Mouse (Mus musculus): ENCODE results near the gene Tdrd3. TPM values are rescaled to one million over a fixed set of nuclear protein-coding genes. Genes with fewer than 3 reads are reported as not detected.

Gene Tdrd3
- polyA plus RNA-seq, 1 experiment from 2014 or later: 53.8 TPM

- 0 out of 2 replicates have a peak, but pooled peaks cover 2% of the 10 kb centered on the region for H3K36me3 ChIP-seq (ENCODE audit: control insufficient read depth, insufficient read depth, low read length)
- no peak for ATAC-seq (ENCODE audit: low FRiP score, low TSS enrichment)
- peaks cover 3% of the 10 kb centered on the region; the same call in 1 of the 2 replicates for H3K4me1 ChIP-seq (ENCODE audit: control insufficient read depth, insufficient read depth, low read length)
- WGBS: 81% methylated on average over 12 of the region's 12 CpGs
- no peaks in the 10 kb centered on the region for H3K27me3 ChIP-seq (ENCODE audit: control insufficient read depth, insufficient read depth, low read length)
- H3K9me3 ChIP-seq (ENCODE audit: control insufficient read depth, low read length): no peaks in the 10 kb centered on the region
- DNase-seq: peak; percentile 20
- no peak overlapping the region for H3K4me2 ChIP-seq (ENCODE audit: low read length)
- no peak overlapping the region for H3K4me3 ChIP-seq (replicated peaks; ENCODE audit: low read depth, low read length)
- no peak overlapping the region for H3K9ac ChIP-seq (replicated peaks; ENCODE audit: low read length)
- no peak overlapping the region for H3K27ac ChIP-seq (replicated peaks; ENCODE audit: low read depth, low read length)
Measured at GRCm38 (mm10) chr14:87467586-87467985, 51.1 kb downstream of the Tdrd3 start.

GRCm38 (mm10) chr14:87471521-87471920 is 55.1 kb downstream of the Tdrd3 start:
- no peak overlapping the region for H3K9ac ChIP-seq (replicated peaks; ENCODE audit: low read length)
- no peaks in the 10 kb centered on the region for H3K27me3 ChIP-seq (ENCODE audit: control insufficient read depth, insufficient read depth, low read length)
- H3K36me3 ChIP-seq (ENCODE audit: control insufficient read depth, insufficient read depth, low read length): peaks cover 17% of the 10 kb centered on the region
- no peaks in the 10 kb centered on the region for H3K9me3 ChIP-seq (ENCODE audit: control insufficient read depth, low read length)
- H3K4me3 ChIP-seq (replicated peaks; ENCODE audit: low read depth, low read length): no peak overlapping the region
- H3K27ac ChIP-seq (replicated peaks; ENCODE audit: low read depth, low read length): no peak overlapping the region
- no peaks in the 10 kb centered on the region for H3K4me1 ChIP-seq (ENCODE audit: control insufficient read depth, insufficient read depth, low read length)
- DNase-seq (no peak), ATAC-seq (ENCODE audit: low FRiP score, low TSS enrichment) (no peak)
- no peak overlapping the region for H3K4me2 ChIP-seq (ENCODE audit: low read length)
- WGBS: 72% methylated on average over 1 of the region's 1 CpGs

- H3K9ac ChIP-seq (replicated peaks; ENCODE audit: low read length): no peak overlapping the region
- no peak for ATAC-seq (ENCODE audit: low FRiP score, low TSS enrichment)
- H3K9me3 ChIP-seq (ENCODE audit: control insufficient read depth, low read length): no peaks in the 10 kb centered on the region
- 88% methylated on average over 2 of the region's 2 CpGs for whole genome bisulfite sequencing
- peaks cover 21% of the 10 kb centered on the region for H3K36me3 ChIP-seq (ENCODE audit: control insufficient read depth, insufficient read depth, low read length)
- no peak overlapping the region for H3K27ac ChIP-seq (replicated peaks; ENCODE audit: low read depth, low read length)
- no peak for DNase-seq
- no peaks in the 10 kb centered on the region for H3K4me1 ChIP-seq (ENCODE audit: control insufficient read depth, insufficient read depth, low read length)
- no peaks in the 10 kb centered on the region for H3K27me3 ChIP-seq (ENCODE audit: control insufficient read depth, insufficient read depth, low read length)
- H3K4me3 ChIP-seq (replicated peaks; ENCODE audit: low read depth, low read length): no peak overlapping the region
- H3K4me2 ChIP-seq (ENCODE audit: low read length): no peak overlapping the region
Measured at GRCm38 (mm10) chr14:87472782-87473181, 56.3 kb downstream of the Tdrd3 start.

GRCm38 (mm10) chr14:87475721-87476359 is 59.4 kb downstream of the Tdrd3 start:
- Histone ChIP-seq H3K4me3 (replicated peaks; ENCODE audit: low read depth, low read length) (no peak overlapping the region), H3K27me3 (ENCODE audit: control insufficient read depth, insufficient read depth, low read length) (no peaks in the 10 kb centered on the region), H3K4me2 (ENCODE audit: low read length) (no peak overlapping the region), H3K27ac (replicated peaks; ENCODE audit: low read depth, low read length) (no peak overlapping the region), H3K9me3 (ENCODE audit: control insufficient read depth, low read length) (no peaks in the 10 kb centered on the region), H3K36me3 (ENCODE audit: control insufficient read depth, insufficient read depth, low read length) (peaks cover 21% of the 10 kb centered on the region), H3K9ac (replicated peaks; ENCODE audit: low read length) (no peak overlapping the region), H3K4me1 (ENCODE audit: control insufficient read depth, insufficient read depth, low read length) (no peaks in the 10 kb centered on the region)
- DNase-seq (no peak), ATAC-seq (ENCODE audit: low FRiP score, low TSS enrichment) (no peak)
- 85% methylated on average over 10 of the region's 10 CpGs for WGBS

GRCm38 (mm10) chr14:87478339-87478951 is 62.0 kb downstream of the Tdrd3 start:
- H3K4me3 ChIP-seq (replicated peaks; ENCODE audit: low read depth, low read length): no peak overlapping the region
- no peaks in the 10 kb centered on the region for H3K4me1 ChIP-seq (ENCODE audit: control insufficient read depth, insufficient read depth, low read length)
- no peak overlapping the region for H3K4me2 ChIP-seq (ENCODE audit: low read length)
- peaks cover 21% of the 10 kb centered on the region for H3K36me3 ChIP-seq (ENCODE audit: control insufficient read depth, insufficient read depth, low read length)
- DNase-seq (no peak), ATAC-seq (ENCODE audit: low FRiP score, low TSS enrichment) (no peak)
- no peaks in the 10 kb centered on the region for H3K27me3 ChIP-seq (ENCODE audit: control insufficient read depth, insufficient read depth, low read length)
- no peaks in the 10 kb centered on the region for H3K9me3 ChIP-seq (ENCODE audit: control insufficient read depth, low read length)
- H3K9ac ChIP-seq (replicated peaks; ENCODE audit: low read length): no peak overlapping the region
- WGBS: 74% methylated on average over 3 of the region's 3 CpGs
- no peak overlapping the region for H3K27ac ChIP-seq (replicated peaks; ENCODE audit: low read depth, low read length)

- ATAC-seq (ENCODE audit: low FRiP score, low TSS enrichment): no peak
- DNase-seq: no peak
- Histone ChIP-seq H3K4me2 (ENCODE audit: low read length) (no peak overlapping the region), H3K9me3 (ENCODE audit: control insufficient read depth, low read length) (no peaks in the 10 kb centered on the region), H3K4me3 (replicated peaks; ENCODE audit: low read depth, low read length) (no peak overlapping the region), H3K36me3 (ENCODE audit: control insufficient read depth, insufficient read depth, low read length) (peaks cover 14% of the 10 kb centered on the region), H3K4me1 (ENCODE audit: control insufficient read depth, insufficient read depth, low read length) (no peaks in the 10 kb centered on the region), H3K9ac (replicated peaks; ENCODE audit: low read length) (no peak overlapping the region), H3K27ac (replicated peaks; ENCODE audit: low read depth, low read length) (no peak overlapping the region), H3K27me3 (ENCODE audit: control insufficient read depth, insufficient read depth, low read length) (no peaks in the 10 kb centered on the region)
- WGBS: 93% methylated on average over 3 of the region's 3 CpGs
Measured at GRCm38 (mm10) chr14:87485888-87486287, 69.4 kb downstream of the Tdrd3 start.

GRCm38 (mm10) chr14:87497955-87498594 is 81.6 kb downstream of the Tdrd3 start:
- Histone ChIP-seq H3K27me3 (ENCODE audit: control insufficient read depth, insufficient read depth, low read length) (no peaks in the 10 kb centered on the region), H3K27ac (replicated peaks; ENCODE audit: low read depth, low read length) (no peak overlapping the region), H3K4me2 (ENCODE audit: low read length) (no peak overlapping the region), H3K4me1 (ENCODE audit: control insufficient read depth, insufficient read depth, low read length) (no peaks in the 10 kb centered on the region), H3K9me3 (ENCODE audit: control insufficient read depth, low read length) (no peaks in the 10 kb centered on the region), H3K4me3 (replicated peaks; ENCODE audit: low read depth, low read length) (no peak overlapping the region), H3K36me3 (ENCODE audit: control insufficient read depth, insufficient read depth, low read length) (no peaks in the 10 kb centered on the region), H3K9ac (replicated peaks; ENCODE audit: low read length) (no peak overlapping the region)
- ATAC-seq (ENCODE audit: low FRiP score, low TSS enrichment): no peak
- 95% methylated on average over 11 of the region's 11 CpGs for WGBS
- no peak for DNase-seq

GRCm38 (mm10) chr14:87505924-87506323 is 89.5 kb downstream of the Tdrd3 start:
- Histone ChIP-seq H3K4me3 (replicated peaks; ENCODE audit: low read depth, low read length) (no peak overlapping the region), H3K9ac (replicated peaks; ENCODE audit: low read length) (no peak overlapping the region), H3K27ac (replicated peaks; ENCODE audit: low read depth, low read length) (no peak overlapping the region), H3K36me3 (ENCODE audit: control insufficient read depth, insufficient read depth, low read length) (peaks cover 19% of the 10 kb centered on the region), H3K27me3 (ENCODE audit: control insufficient read depth, insufficient read depth, low read length) (no peaks in the 10 kb centered on the region), H3K4me2 (ENCODE audit: low read length) (no peak overlapping the region), H3K9me3 (ENCODE audit: control insufficient read depth, low read length) (no peaks in the 10 kb centered on the region), H3K4me1 (ENCODE audit: control insufficient read depth, insufficient read depth, low read length) (no peaks in the 10 kb centered on the region)
- 94% methylated on average over 8 of the region's 8 CpGs for WGBS
- DNase-seq (no peak), ATAC-seq (ENCODE audit: low FRiP score, low TSS enrichment) (no peak)

- Histone ChIP-seq H3K27ac (replicated peaks; ENCODE audit: low read depth, low read length) (no peak overlapping the region), H3K4me2 (ENCODE audit: low read length) (no peak overlapping the region), H3K27me3 (ENCODE audit: control insufficient read depth, insufficient read depth, low read length) (no peaks in the 10 kb centered on the region), H3K4me3 (replicated peaks; ENCODE audit: low read depth, low read length) (no peak overlapping the region), H3K9me3 (ENCODE audit: control insufficient read depth, low read length) (no peaks in the 10 kb centered on the region), H3K4me1 (ENCODE audit: control insufficient read depth, insufficient read depth, low read length) (no peaks in the 10 kb centered on the region), H3K36me3 (ENCODE audit: control insufficient read depth, insufficient read depth, low read length) (0 out of 2 replicates have a peak, but pooled peaks cover 3% of the 10 kb centered on the region), H3K9ac (replicated peaks; ENCODE audit: low read length) (no peak overlapping the region)
- DNase-seq (no peak), ATAC-seq (ENCODE audit: low FRiP score, low TSS enrichment) (no peak)
- 77% methylated on average over 3 of the region's 3 CpGs for WGBS
Measured at GRCm38 (mm10) chr14:87515281-87515680, 98.8 kb downstream of the Tdrd3 start.

All from midbrain, embryonic 14.5 days (tissue).